Mouse (Mus musculus): Measurements from ENCODE around the gene Pxmp2. TPM values are rescaled to one million over a fixed set of nuclear protein-coding genes. Genes with fewer than 3 reads are reported as not detected.

Gene Pxmp2
- polyA plus RNA-seq, 1 experiment from 2014 or later = 12.2 TPM

DNA sequence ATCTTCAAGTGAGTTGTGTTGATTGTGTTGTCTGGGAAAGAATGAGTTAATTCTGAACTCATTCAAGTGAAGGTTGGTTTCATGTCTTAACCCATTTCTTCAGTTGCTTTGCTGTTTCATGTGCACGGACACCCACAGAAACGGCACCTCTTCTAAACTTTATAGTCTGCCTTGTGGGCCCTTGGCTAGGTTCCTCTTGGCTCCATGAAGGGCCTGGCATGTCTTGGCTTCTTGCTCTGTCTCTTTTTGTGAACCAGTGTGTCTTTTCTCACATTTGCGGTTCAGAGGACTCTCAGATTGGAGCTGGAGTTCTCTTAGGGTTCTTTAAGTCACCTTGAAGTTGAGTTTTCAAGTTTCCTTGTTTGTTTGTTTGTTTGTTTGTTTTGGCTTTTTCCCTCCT, 60.9 kb downstream of the Pxmp2 start:
- Histone ChIP-seq H3K9ac (ENCODE audit: low read length) (no peak overlapping the region), H3K36me3 (ENCODE audit: control insufficient read depth, insufficient read depth, low read length) (no peaks in the 10 kb centered on the region; the same call in 1 of the 2 replicates), H3K27ac (ENCODE audit: low read depth, low read length) (no peak overlapping the region), H3K4me2 (ENCODE audit: low read depth, low read length, severe bottlenecking) (no peak overlapping the region), H3K4me1 (replicated peaks; ENCODE audit: control insufficient read depth, insufficient read depth, low read length) (peaks cover under 1% of the 10 kb centered on the region; the same call in 1 of the 2 replicates), H3K4me3 (ENCODE audit: low read depth, low read length) (no peak overlapping the region), H3K27me3 (ENCODE audit: control insufficient read depth, insufficient read depth, low read length) (no peaks in the 10 kb centered on the region), H3K9me3 (ENCODE audit: control insufficient read depth, low read length) (no peaks in the 10 kb centered on the region)
- no peak for ATAC-seq (replicated peaks; ENCODE audit: low FRiP score)
- no peak for DNase-seq (ENCODE audit: low spot score)
- WGBS = 89% methylated on average over 3 of the region's 3 CpGs

Other genes with a start within 250 kb of the Pxmp2 start
- 5.7 and 6.4 TPM in 2 replicates for gene Gm17655, start 213.7 kb downstream of the Pxmp2 start, polyA plus RNA-seq (2014; fragmentation: Nextera tagmentation; extraction: Ambion mirVana)
- 1.3 and 2.7 TPM in 2 replicates for gene Gm35315, start 191.8 kb downstream of the Pxmp2 start, polyA plus RNA-seq (2014; fragmentation: Nextera tagmentation; extraction: Ambion mirVana)
- 0.43 and 1.3 TPM in 2 replicates for gene Plcxd1, start 186.2 kb downstream of the Pxmp2 start, polyA plus RNA-seq (2014; fragmentation: Nextera tagmentation; extraction: Ambion mirVana)
- gene Gtpbp6, start 178.0 kb downstream of the Pxmp2 start, polyA plus RNA-seq (2014; fragmentation: Nextera tagmentation; extraction: Ambion mirVana) = 24.4 and 28.2 TPM in 2 replicates
- 6.3 and 6.4 TPM in 2 replicates for gene Zfp605, start 176.1 kb downstream of the Pxmp2 start, polyA plus RNA-seq (2014; fragmentation: Nextera tagmentation; extraction: Ambion mirVana)
- gene Chfr, start 150.3 kb downstream of the Pxmp2 start, polyA plus RNA-seq (2014; fragmentation: Nextera tagmentation; extraction: Ambion mirVana) = 64.1 and 69.2 TPM in 2 replicates
- gene Golga3, start 109.5 kb downstream of the Pxmp2 start, polyA plus RNA-seq (2014; fragmentation: Nextera tagmentation; extraction: Ambion mirVana) = 20.0 and 20.7 TPM in 2 replicates
- 39.0 and 48.6 TPM in 2 replicates for gene Ankle2, start 55.2 kb downstream of the Pxmp2 start, polyA plus RNA-seq (2014; fragmentation: Nextera tagmentation; extraction: Ambion mirVana)
- gene Pgam5, start 16.3 kb downstream of the Pxmp2 start, polyA plus RNA-seq (2014; fragmentation: Nextera tagmentation; extraction: Ambion mirVana) = 92.4 and 104 TPM in 2 replicates
- 49.8 and 50.7 TPM in 2 replicates for gene Pole, start 120 bp upstream of the Pxmp2 start, polyA plus RNA-seq (2014; fragmentation: Nextera tagmentation; extraction: Ambion mirVana)
- gene P2rx2, start 57.0 kb upstream of the Pxmp2 start, polyA plus RNA-seq (2014; fragmentation: Nextera tagmentation; extraction: Ambion mirVana) = 1.0 and 1.3 TPM in 2 replicates
- not detected in 2 replicates for gene Lrcol1, start 58.5 kb upstream of the Pxmp2 start, polyA plus RNA-seq (2014; fragmentation: Nextera tagmentation; extraction: Ambion mirVana)
- gene Fbrsl1, start 162.3 kb upstream of the Pxmp2 start, polyA plus RNA-seq (2014; fragmentation: Nextera tagmentation; extraction: Ambion mirVana) = 39.5 and 41.1 TPM in 2 replicates

Measured in forebrain, embryonic 11.5 days (tissue).